Mouse (Mus musculus) activated CD4-positive, CD25-positive, alpha-beta regulatory T cell, adult 9 weeks (primary cell): ENCODE measurements around the gene Thap8. TPM values are rescaled to one million over a fixed set of nuclear protein-coding genes. Genes with fewer than 3 reads are reported as not detected.

ENCODE experiments used
- polyA plus RNA-seq: library from polyadenylated mRNA; unstranded; fragments of 100-300 nt; shearing (Covaris generic); gene quantifications from one replicate; pipeline ENCODE4 v1.2.1, GENCODE M21; 2017

The Thap8 gene
- 0.27 TPM for polyA plus RNA-seq

GRCm38 (mm10) chr7:30279951-30280669 lies at the start of gene Thap8, which contains the start of gene Wdr62:
TSS of gene Thap8 (plus strand) at chr7:30280094.
TSS of gene Wdr62 (minus strand) at chr7:30280419.

GRCm38 (mm10) chr7:30231669-30232454 lies 48.0 kb upstream of the Thap8 start, which contains the start of the genes Polr2i and Tbcb:
TSS of gene Polr2i (plus strand) at chr7:30231948.
TSS of gene Tbcb (minus strand) at chr7:30232272.

GRCm38 (mm10) chr7:30235625-30236024 lies 44.3 kb upstream of the Thap8 start, which contains the start of gene Ovol3:
TSS of gene Ovol3 (minus strand) at chr7:30235725.

GRCm38 (mm10) chr7:30291215-30292131 lies 11.6 kb downstream of the Thap8 start, which contains the start of gene Clip3:
TSS of gene Clip3 (plus strand) at chr7:30291728.

GRCm38 (mm10) chr7:30308076-30309005 lies 28.4 kb downstream of the Thap8 start, which contains the start of gene Alkbh6:
TSS of gene Alkbh6 (plus strand) at chr7:30308717.

GRCm38 (mm10) chr7:30314721-30315155 lies 34.8 kb downstream of the Thap8 start, which contains the start of gene Syne4:
TSS of gene Syne4 (plus strand) at chr7:30314807.

GRCm38 (mm10) chr7:30321539-30322284 lies 41.8 kb downstream of the Thap8 start, which contains the start of gene E130208F15Rik:
TSS of gene E130208F15Rik (plus strand) at chr7:30321740.

GRCm38 (mm10) chr7:30323795-30324194 lies 43.9 kb downstream of the Thap8 start, which contains the start of gene Sdhaf1:
TSS of gene Sdhaf1 (minus strand) at chr7:30323895.

Other genes with a start within 250 kb of the Thap8 start
- 6.8 TPM for gene Zfp14, start 228.7 kb upstream of the Thap8 start, polyA plus RNA-seq
- gene Zfp82, start 207.2 kb upstream of the Thap8 start, polyA plus RNA-seq = 10.5 TPM
- 3.0 TPM for gene Gm26920, start 189.7 kb upstream of the Thap8 start, polyA plus RNA-seq
- gene Zfp566, start 189.6 kb upstream of the Thap8 start, polyA plus RNA-seq = 9.6 TPM
- gene Zfp260, start 185.3 kb upstream of the Thap8 start, polyA plus RNA-seq = 106 TPM
- gene Zfp382, start 158.2 kb upstream of the Thap8 start, polyA plus RNA-seq = 16.9 TPM
- gene Zfp146, start 110.3 kb upstream of the Thap8 start, polyA plus RNA-seq = 32.9 TPM
- 1.0 TPM for gene Cox7a1, start 96.0 kb upstream of the Thap8 start, polyA plus RNA-seq
- 80.5 TPM for gene Capns1, start 81.3 kb upstream of the Thap8 start, polyA plus RNA-seq
- gene Polr2i, start 48.1 kb upstream of the Thap8 start, polyA plus RNA-seq = 49.2 TPM
- gene Tbcb, start 47.8 kb upstream of the Thap8 start, polyA plus RNA-seq = 132 TPM
- gene Ovol3, start 44.4 kb upstream of the Thap8 start, polyA plus RNA-seq = not detected
- 6.3 TPM for gene Wdr62, start 325 bp downstream of the Thap8 start, polyA plus RNA-seq
- gene Clip3, start 11.6 kb downstream of the Thap8 start, polyA plus RNA-seq = 7.7 TPM
- 158 TPM for gene Alkbh6, start 28.6 kb downstream of the Thap8 start, polyA plus RNA-seq
- 20.3 TPM for gene Syne4, start 34.7 kb downstream of the Thap8 start, polyA plus RNA-seq
- not detected for gene E130208F15Rik, start 41.6 kb downstream of the Thap8 start, polyA plus RNA-seq
- gene Sdhaf1, start 43.8 kb downstream of the Thap8 start, polyA plus RNA-seq = 7.7 TPM
- not detected for gene Lrfn3, start 82.7 kb downstream of the Thap8 start, polyA plus RNA-seq
- gene Tyrobp, start 133.7 kb downstream of the Thap8 start, polyA plus RNA-seq = 7.6 TPM
- gene Hcst, start 139.8 kb downstream of the Thap8 start, polyA plus RNA-seq = 400 TPM
- gene Nfkbid, start 141.6 kb downstream of the Thap8 start, polyA plus RNA-seq = 106 TPM
- 5.2 TPM for gene Aplp1, start 165.4 kb downstream of the Thap8 start, polyA plus RNA-seq
- gene Kirrel2, start 177.6 kb downstream of the Thap8 start, polyA plus RNA-seq = not detected
- not detected for gene Nphs1, start 178.2 kb downstream of the Thap8 start, polyA plus RNA-seq
- gene Prodh2, start 213.5 kb downstream of the Thap8 start, polyA plus RNA-seq = not detected